Mouse (Mus musculus) cortical plate, adult 2 months (tissue): ENCODE results near the gene Rcan1.

Experiments
- CTCF ChIP-seq: fragments of 200-500 bp; IDR thresholded peaks from 2 replicates; pipeline ENCODE4 v1.5.1; 2011; ENCODE audit warnings: mild to moderate bottlenecking, control low read depth, low read length; ENCODE audit not compliant: insufficient read depth; ENCODE audit errors: extremely low read depth
- POLR2A ChIP-seq: fragments of 200-500 bp; IDR thresholded peaks from 2 replicates; pipeline ENCODE4 v1.6.1; 2011; ENCODE audit warnings: mild to moderate bottlenecking, low read length, control low read depth; ENCODE audit not compliant: insufficient read depth; ENCODE audit errors: extremely low read depth

GRCm38 (mm10) chr16:92371623-92372022 is 99.0 kb downstream of the Rcan1 start:
- no peak for TF ChIP-seq CTCF
- no peak for TF ChIP-seq POLR2A
